Mouse (Mus musculus) C2C12 (cell line): Measurements from ENCODE around the gene 2610318N02Rik. TPM values are rescaled to one million over a fixed set of nuclear protein-coding genes. Genes with fewer than 3 reads are reported as not detected.

Source experiments
- H3K27me3 ChIP-seq: one replicate; pipeline ENCODE4 v1.6.1; 2011; ENCODE audit not compliant: control insufficient read depth, insufficient read depth, insufficient read length
- H3K36me3 ChIP-seq: one replicate; pipeline ENCODE4 v1.6.1; 2011; ENCODE audit not compliant: control insufficient read depth, insufficient read depth
- H3K4me3 ChIP-seq: one replicate; pipeline ENCODE4 v1.5.1; 2011; ENCODE audit warnings: mild to moderate bottlenecking, control low read depth; ENCODE audit not compliant: poor library complexity, insufficient read depth, severe bottlenecking
- H3K79me2 ChIP-seq: one replicate; pipeline ENCODE4 v1.6.1; 2011; ENCODE audit not compliant: control insufficient read depth, insufficient read depth
- H3K79me3 ChIP-seq: one replicate; pipeline ENCODE4 v1.6.1; 2011; ENCODE audit warnings: low read depth, control low read depth
- H3ac ChIP-seq: one replicate; pipeline ENCODE3; 2011; ENCODE audit warnings: low read depth; ENCODE audit not compliant: control insufficient read depth, insufficient read length
- CEBPB ChIP-seq: IDR thresholded peaks from one replicate; pipeline ENCODE4 v1.6.1; 2011; ENCODE audit warnings: low read depth, mild to moderate bottlenecking, control low read depth, moderate library complexity
- CTCF ChIP-seq: IDR thresholded peaks from one replicate; pipeline ENCODE4 v1.5.1; 2011; ENCODE audit not compliant: control insufficient read depth, insufficient read depth, insufficient read length
- FOSL1 ChIP-seq: IDR thresholded peaks from one replicate; pipeline ENCODE4 v1.8.0; 2011; ENCODE audit warnings: mild to moderate bottlenecking, low read length; ENCODE audit not compliant: poor library complexity, insufficient read depth, severe bottlenecking
- MAX ChIP-seq: IDR thresholded peaks from one replicate; pipeline ENCODE4 v1.6.1; 2011; ENCODE audit warnings: mild to moderate bottlenecking, control low read depth
- MYOD1 ChIP-seq: IDR thresholded peaks from one replicate; pipeline ENCODE4 v1.6.1; 2011; ENCODE audit warnings: low read depth; ENCODE audit not compliant: control insufficient read depth, insufficient read length
- MYOG ChIP-seq: IDR thresholded peaks from one replicate; pipeline ENCODE4 v1.6.1; 2011; ENCODE audit not compliant: control insufficient read depth, insufficient read length; ENCODE audit errors: extremely low read depth
- USF1 ChIP-seq: IDR thresholded peaks from one replicate; pipeline ENCODE4 v1.6.1; 2011; ENCODE audit warnings: low read depth, mild to moderate bottlenecking, control low read depth, moderate library complexity
- microRNA-seq: library from miRNA; unstranded; fragments of <30 nt; microRNA quantifications from one replicate; pipeline ENCODE4, GENCODE M21; 2019; ENCODE audit warnings: borderline microRNAs expressed
- polyA plus RNA-seq: library from polyadenylated mRNA; unstranded; fragments of >200 nt; fragmentation: generic; extraction: Trizol; gene quantifications from one replicate; pipeline ENCODE4 v1.2.1, GENCODE M21; 2012; ENCODE audit warnings: missing spikeins

Gene 2610318N02Rik
- polyA plus RNA-seq, 1 experiment = 25.4 TPM

DNA sequence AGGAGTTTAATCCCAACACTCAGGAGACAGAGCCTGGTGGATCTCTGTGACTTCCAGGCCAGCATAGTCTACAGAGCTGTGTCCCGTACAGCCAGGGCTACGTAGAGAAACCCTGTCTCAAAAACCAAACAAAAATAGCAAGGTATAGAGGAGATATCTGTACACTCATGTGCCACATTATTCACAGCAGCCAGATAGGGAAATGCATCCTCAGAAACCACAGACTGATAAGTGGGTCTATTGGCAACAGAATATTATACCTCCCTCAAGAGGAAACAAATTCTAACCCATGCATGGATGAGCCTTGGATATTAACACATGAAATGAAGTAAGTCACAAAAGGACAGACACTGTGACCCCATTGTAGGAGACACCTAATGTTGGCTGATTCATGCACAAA lies 57.4 kb downstream of the 2610318N02Rik start:
- H3K36me3 ChIP-seq = no peaks in the 10 kb centered on the region

More for the DNA sequence above, 57.4 kb downstream of the 2610318N02Rik start:
- H3K4me3 ChIP-seq = no peak overlapping the region
- no peak for TF ChIP-seq MYOD1
- no peak for TF ChIP-seq MYOG
- TF ChIP-seq USF1 = no peak
- no peak for TF ChIP-seq MAX
- no peak for TF ChIP-seq CEBPB
- TF ChIP-seq FOSL1 = no peak
- TF ChIP-seq CTCF = no peak
- no peak overlapping the region for H3ac ChIP-seq
- H3K79me2 ChIP-seq = no peaks in the 10 kb centered on the region
- no peaks in the 10 kb centered on the region for H3K27me3 ChIP-seq
- H3K79me3 ChIP-seq = no peaks in the 10 kb centered on the region

Small RNAs within 50 kb of the gene (microRNA-seq; reads per million reads assigned to microRNA genes)
- gene Mir130b (1,654 reads per million, percentile 88 among the genes with 10 or more reads in this experiment), gene Mir301b (10.2 reads per million, percentile 59 among the genes with 10 or more reads in this experiment)

Other genes starting within 250 kb of the 2610318N02Rik start
- 20.5 TPM for gene Ppm1f, start 228.7 kb downstream of the 2610318N02Rik start, polyA plus RNA-seq
- 77.2 TPM for gene Mapk1, start 141.8 kb downstream of the 2610318N02Rik start, polyA plus RNA-seq
- 0.89 TPM for gene Ypel1, start 55.5 kb downstream of the 2610318N02Rik start, polyA plus RNA-seq
- gene Ppil2, start 13.9 kb downstream of the 2610318N02Rik start, polyA plus RNA-seq = 46.0 TPM
- 41.1 TPM for gene Sdf2l1, start 7.2 kb upstream of the 2610318N02Rik start, polyA plus RNA-seq
- 5.6 TPM for gene Ydjc, start 19.5 kb upstream of the 2610318N02Rik start, polyA plus RNA-seq
- 0.18 TPM for gene Ccdc116, start 22.1 kb upstream of the 2610318N02Rik start, polyA plus RNA-seq
- gene Ube2l3, start 77.5 kb upstream of the 2610318N02Rik start, polyA plus RNA-seq = 135 TPM
- 0.02 TPM for gene Rimbp3, start 83.4 kb upstream of the 2610318N02Rik start, polyA plus RNA-seq
- gene Hic2, start 108.4 kb upstream of the 2610318N02Rik start, polyA plus RNA-seq = 1.1 TPM
- 1.3 TPM for gene Tmem191c, start 150.9 kb upstream of the 2610318N02Rik start, polyA plus RNA-seq
- gene Serpind1, start 206.2 kb upstream of the 2610318N02Rik start, polyA plus RNA-seq = 0.16 TPM